Mouse (Mus musculus) bone marrow macrophage, adult 2 months (primary cell): ENCODE data around the gene Lrig3.

ENCODE experiments used
- CTCF ChIP-seq: IDR thresholded peaks from 2 replicates; pipeline ENCODE4 v1.5.1; 2012; ENCODE audit warnings: low read depth, mild to moderate bottlenecking, low read length, moderate library complexity
- POLR2A ChIP-seq: IDR thresholded peaks from 2 replicates; pipeline ENCODE4 v1.6.1; 2012; ENCODE audit warnings: mild to moderate bottlenecking, low read depth, low read length, borderline replicate concordance

- no peak for TF ChIP-seq POLR2A
- no peak for TF ChIP-seq CTCF
Measured at GRCm38 (mm10) chr10:126019350-126019991, 53.5 kb downstream of the Lrig3 start.
